In genomic region chr17:86801213-86801815, GRCm38 (mm10) we compare ENCODE assay signal across 8 mouse cellular contexts. TPM values are rescaled to one million over a fixed set of nuclear protein-coding genes. Genes with fewer than 3 reads are reported as not detected.
DNase-seq lines count a peak whose midpoint lies in the region; ATAC-seq lines count a peak whose summit lies in the region.

No protein-coding gene starts in this region.

- WGBS in forebrain, embryonic 14.5 days, result 71% methylated on average over 11 of the region's 11 CpGs
- 64% methylated on average over 11 of the region's 11 CpGs for WGBS in forebrain, embryonic 15.5 days
- WGBS in heart, embryonic 11.5 days (ENCODE audit: insufficient replicate concordance), result 42% methylated on average over 11 of the region's 11 CpGs
- WGBS in kidney, embryonic 15.5 days, result 58% methylated on average over 11 of the region's 11 CpGs
- whole genome bisulfite sequencing in stomach, embryonic 14.5 days, result 56% methylated on average over 11 of the region's 11 CpGs

- no peak overlapping the region for H3K9ac ChIP-seq in forebrain, embryonic 14.5 days (ENCODE audit: low read length)
- no peak overlapping the region for H3K9ac ChIP-seq in forebrain, embryonic 15.5 days (replicated peaks)
- no peak overlapping the region for H3K9ac ChIP-seq in heart, embryonic 11.5 days (ENCODE audit: low read depth, low read length)
- H3K9ac ChIP-seq in kidney, embryonic 15.5 days, result no peak overlapping the region
- no peak overlapping the region for H3K9ac ChIP-seq in stomach, embryonic 14.5 days (replicated peaks; ENCODE audit: low read depth, low read length)

- peak; percentile 29; the same call in 1 of the 2 replicates for ATAC-seq in forebrain, embryonic 14.5 days
- no peak for ATAC-seq in forebrain, embryonic 15.5 days (replicated peaks)
- no peak for ATAC-seq in heart, embryonic 11.5 days (replicated peaks; ENCODE audit: insufficient number of reproducible peaks, low FRiP score, low TSS enrichment)
- ATAC-seq in kidney, embryonic 15.5 days (replicated peaks; ENCODE audit: low FRiP score), result no peak
- no peak for ATAC-seq in stomach, embryonic 14.5 days (ENCODE audit: insufficient number of reproducible peaks, insufficient read depth, low FRiP score, low read depth)

- H3K27me3 ChIP-seq in forebrain, embryonic 14.5 days (replicated peaks; ENCODE audit: control insufficient read depth, insufficient read depth, low read length), result no peaks in the 10 kb centered on the region
- H3K27me3 ChIP-seq in forebrain, embryonic 15.5 days, result no peaks in the 10 kb centered on the region
- H3K27me3 ChIP-seq in heart, embryonic 11.5 days (ENCODE audit: control insufficient read depth, insufficient read depth, low read length), result no peaks in the 10 kb centered on the region
- no peaks in the 10 kb centered on the region for H3K27me3 ChIP-seq in kidney, embryonic 15.5 days
- H3K27me3 ChIP-seq in stomach, embryonic 14.5 days (ENCODE audit: control insufficient read depth, insufficient read depth, low read length), result no peaks in the 10 kb centered on the region

- no peak for DNase-seq in forebrain, embryonic 14.5 days (ENCODE audit: low spot score)
- DNase-seq in MN1 (ENCODE audit: low spot score), result peak; percentile 19
- DNase-seq in right cerebral cortex, postnatal 10 days (ENCODE audit: low spot score in 2 of 2), result no peak
- no peak for DNase-seq in right cerebral cortex, postnatal 14 days

- H3K9me3 ChIP-seq in forebrain, embryonic 14.5 days (replicated peaks; ENCODE audit: control insufficient read depth, low read length), result no peaks in the 10 kb centered on the region
- H3K9me3 ChIP-seq in forebrain, embryonic 15.5 days, result no peaks in the 10 kb centered on the region
- H3K9me3 ChIP-seq in heart, embryonic 11.5 days (replicated peaks; ENCODE audit: control insufficient read depth, low read length), result no peaks in the 10 kb centered on the region
- no peaks in the 10 kb centered on the region for H3K9me3 ChIP-seq in kidney, embryonic 15.5 days (replicated peaks)
- no peaks in the 10 kb centered on the region for H3K9me3 ChIP-seq in stomach, embryonic 14.5 days (ENCODE audit: control insufficient read depth, low read depth, low read length)

- peaks cover 3% of the 10 kb centered on the region; the same call in 1 of the 2 replicates for H3K4me1 ChIP-seq in forebrain, embryonic 14.5 days (ENCODE audit: control insufficient read depth, insufficient read depth, low read length)
- peaks cover 11% of the 10 kb centered on the region for H3K4me1 ChIP-seq in forebrain, embryonic 15.5 days
- H3K4me1 ChIP-seq in heart, embryonic 11.5 days (ENCODE audit: control insufficient read depth, insufficient read depth, low read length), result peaks cover 31% of the 10 kb centered on the region
- peaks cover 33% of the 10 kb centered on the region for H3K4me1 ChIP-seq in kidney, embryonic 15.5 days
- peaks cover 22% of the 10 kb centered on the region for H3K4me1 ChIP-seq in stomach, embryonic 14.5 days (ENCODE audit: control insufficient read depth, insufficient read depth, low read length)

- H3K4me2 ChIP-seq in forebrain, embryonic 14.5 days (ENCODE audit: low read length), result no peak overlapping the region
- no peak overlapping the region for H3K4me2 ChIP-seq in forebrain, embryonic 15.5 days (replicated peaks)
- no peak overlapping the region for H3K4me2 ChIP-seq in heart, embryonic 11.5 days
- no peak overlapping the region for H3K4me2 ChIP-seq in kidney, embryonic 15.5 days
- no peak overlapping the region for H3K4me2 ChIP-seq in stomach, embryonic 14.5 days (replicated peaks; ENCODE audit: low read depth, low read length)

- no peak overlapping the region for H3K27ac ChIP-seq in forebrain, embryonic 14.5 days (ENCODE audit: low read depth, low read length)
- no peak overlapping the region for H3K27ac ChIP-seq in forebrain, embryonic 15.5 days (replicated peaks)
- peak overlapping the region; percentile 57 for H3K27ac ChIP-seq in heart, embryonic 11.5 days (ENCODE audit: low read depth, low read length)
- H3K27ac ChIP-seq in kidney, embryonic 15.5 days, result peak overlapping the region; percentile 71
- H3K27ac ChIP-seq in stomach, embryonic 14.5 days (ENCODE audit: low read length), result peak overlapping the region; percentile 46

- H3K36me3 ChIP-seq in forebrain, embryonic 14.5 days (ENCODE audit: control insufficient read depth, insufficient read depth, low read length), result no peaks in the 10 kb centered on the region
- H3K36me3 ChIP-seq in forebrain, embryonic 15.5 days, result no peaks in the 10 kb centered on the region
- H3K36me3 ChIP-seq in heart, embryonic 11.5 days (ENCODE audit: control insufficient read depth, insufficient read depth, low read length), result no peaks in the 10 kb centered on the region
- peaks cover 6% of the 10 kb centered on the region; the same call in 1 of the 2 replicates for H3K36me3 ChIP-seq in kidney, embryonic 15.5 days
- no peaks in the 10 kb centered on the region for H3K36me3 ChIP-seq in stomach, embryonic 14.5 days (ENCODE audit: control insufficient read depth, insufficient read depth, low read length)

- no peak overlapping the region for H3K4me3 ChIP-seq in forebrain, embryonic 14.5 days (ENCODE audit: low read depth, low read length)
- H3K4me3 ChIP-seq in forebrain, embryonic 15.5 days, result no peak overlapping the region
- H3K4me3 ChIP-seq in heart, embryonic 11.5 days (ENCODE audit: low read depth, low read length), result no peak overlapping the region
- no peak overlapping the region for H3K4me3 ChIP-seq in kidney, embryonic 15.5 days (replicated peaks)
- H3K4me3 ChIP-seq in stomach, embryonic 14.5 days (ENCODE audit: low read depth, low read length), result no peak overlapping the region

RNA-seq across cellular contexts. Expression of gene Epas1, which starts 47.8 kb away (rescaled TPM):
- 6.1 and 6.4 TPM in 2 replicates for polyA plus RNA-seq in forebrain, embryonic 14.5 days (2014; fragmentation: Nextera tagmentation; extraction: Ambion mirVana)
- 3.8 and 4.0 TPM in 2 replicates for polyA plus RNA-seq in forebrain, embryonic 15.5 days (2015; fragmentation: Nextera tagmentation; extraction: Ambion mirVana)
- 11.5 and 14.8 TPM in 2 replicates for polyA plus RNA-seq in heart, embryonic 11.5 days (2014; fragmentation: Nextera tagmentation; extraction: Ambion mirVana)
- 8.4 and 9.5 TPM in 2 replicates for polyA plus RNA-seq in kidney, embryonic 15.5 days (2015; fragmentation: Nextera tagmentation; extraction: Ambion mirVana)
- 8.4 and 9.5 TPM in 2 replicates for polyA plus RNA-seq in stomach, embryonic 14.5 days (2014; fragmentation: Nextera tagmentation; extraction: Ambion mirVana)

Comparison
In these comparisons a context has a peak if more than half of its experiments do, and no peak if none do; other contexts are left out.
1. H3K27ac ChIP-seq: peak in heart, embryonic 11.5 days (single experiment), kidney, embryonic 15.5 days (single experiment) and stomach, embryonic 14.5 days (single experiment); none in forebrain, embryonic 14.5 days (single experiment) and forebrain, embryonic 15.5 days (single experiment).